Mouse (Mus musculus): ENCODE results near the gene Hs3st3b1. TPM values are rescaled to one million over a fixed set of nuclear protein-coding genes. Genes with fewer than 3 reads are reported as not detected.

Hs3st3b1 gene
- polyA plus RNA-seq, 1 experiment = 1.9 TPM

GRCm38 (mm10) chr11:63957207-63957606, 35.1 kb upstream of the Hs3st3b1 start:
- TF ChIP-seq POLR2A (IDR thresholded peaks at IDR 0.05; ENCODE audit: control insufficient read depth, low read depth, low read length) = no peak
- Histone ChIP-seq H3K4me3 (ENCODE audit: control insufficient read depth, low read depth, low read length) (no peak overlapping the region), H3K4me1 (ENCODE audit: control insufficient read depth, insufficient read depth, low read length) (no peaks in the 10 kb centered on the region; the same call in 1 of the 2 replicates), H3K27me3 (ENCODE audit: control insufficient read depth, insufficient read depth, low read length) (no peaks in the 10 kb centered on the region), H3K36me3 (ENCODE audit: control insufficient read depth, insufficient read depth, low read length) (no peaks in the 10 kb centered on the region), H3K27ac (ENCODE audit: control insufficient read depth, insufficient read depth, low read depth, low read length) (no peak overlapping the region)

- H3K27me3 ChIP-seq (ENCODE audit: control insufficient read depth, insufficient read depth, low read length) = no peaks in the 10 kb centered on the region
- no peak overlapping the region for H3K27ac ChIP-seq (ENCODE audit: control insufficient read depth, insufficient read depth, low read depth, low read length)
- TF ChIP-seq CTCF (IDR thresholded peaks at IDR 0.05; ENCODE audit: control insufficient read depth, insufficient read depth, insufficient replicate concordance, low read depth, low read length) = no peak
- TF ChIP-seq POLR2A (IDR thresholded peaks at IDR 0.05; ENCODE audit: control insufficient read depth, low read depth, low read length) = no peak
- H3K36me3 ChIP-seq (ENCODE audit: control insufficient read depth, insufficient read depth, low read length) = no peaks in the 10 kb centered on the region
- H3K4me3 ChIP-seq (ENCODE audit: control insufficient read depth, low read depth, low read length) = no peak overlapping the region
- no peaks in the 10 kb centered on the region; the same call in 1 of the 2 replicates for H3K4me1 ChIP-seq (ENCODE audit: control insufficient read depth, insufficient read depth, low read length)
Measured at GRCm38 (mm10) chr11:63956748-63957147, 34.7 kb upstream of the Hs3st3b1 start.

DNA sequence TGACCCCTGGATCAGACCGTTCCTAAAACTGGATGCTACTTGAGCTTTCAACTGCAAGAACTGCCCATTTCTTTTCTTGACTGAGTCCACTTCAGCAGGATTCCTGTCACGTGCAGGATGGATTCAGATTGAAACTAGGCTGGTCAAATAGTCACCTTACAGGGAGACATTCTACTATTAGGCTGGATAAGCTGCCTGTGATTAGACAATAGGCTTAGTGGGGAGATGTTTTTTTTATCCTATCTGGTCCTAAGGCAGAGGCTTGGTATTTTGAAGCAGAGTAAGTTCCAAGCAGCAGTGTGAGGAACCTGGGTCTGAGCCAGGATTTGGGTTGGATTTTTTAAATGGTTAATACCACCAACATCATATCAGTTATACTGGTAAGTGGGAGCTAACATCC, 31.8 kb upstream of the Hs3st3b1 start:
- no peaks in the 10 kb centered on the region for H3K36me3 ChIP-seq (ENCODE audit: control insufficient read depth, insufficient read depth, low read length)
- no peaks in the 10 kb centered on the region; the same call in 1 of the 2 replicates for H3K4me1 ChIP-seq (ENCODE audit: control insufficient read depth, insufficient read depth, low read length)
- no peak overlapping the region for H3K27ac ChIP-seq (ENCODE audit: control insufficient read depth, insufficient read depth, low read depth, low read length)
- TF ChIP-seq POLR2A (IDR thresholded peaks at IDR 0.05; ENCODE audit: control insufficient read depth, low read depth, low read length) = no peak
- no peak for TF ChIP-seq CTCF (IDR thresholded peaks at IDR 0.05; ENCODE audit: control insufficient read depth, insufficient read depth, insufficient replicate concordance, low read depth, low read length)
- H3K4me3 ChIP-seq (ENCODE audit: control insufficient read depth, low read depth, low read length) = no peak overlapping the region
- no peaks in the 10 kb centered on the region for H3K27me3 ChIP-seq (ENCODE audit: control insufficient read depth, insufficient read depth, low read length)

DNA sequence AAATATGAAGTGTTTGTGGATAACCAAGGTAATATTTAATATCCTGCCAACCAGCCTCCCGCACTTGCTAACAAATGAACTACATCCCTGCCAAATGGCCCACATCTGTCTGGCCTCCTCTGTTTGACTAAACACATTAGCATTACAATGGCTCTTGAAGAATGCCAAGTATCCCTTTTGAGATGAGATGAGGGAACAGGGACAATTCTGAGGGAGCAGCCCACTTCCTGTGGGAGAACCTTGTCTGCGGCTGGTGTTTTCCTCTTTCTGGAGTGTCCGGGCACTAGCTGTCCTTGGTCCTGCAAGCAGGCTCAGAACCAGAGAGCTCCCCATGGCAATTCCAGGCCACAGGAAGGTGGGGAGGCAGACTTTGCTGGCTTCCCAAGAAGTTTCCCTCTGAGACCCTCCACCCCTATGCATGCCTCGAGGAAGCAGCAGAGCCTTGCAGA, 30.7 kb upstream of the Hs3st3b1 start:
- no peak for TF ChIP-seq CTCF (IDR thresholded peaks at IDR 0.05; ENCODE audit: control insufficient read depth, insufficient read depth, insufficient replicate concordance, low read depth, low read length)
- TF ChIP-seq POLR2A (IDR thresholded peaks at IDR 0.05; ENCODE audit: control insufficient read depth, low read depth, low read length) = no peak
- no peak overlapping the region for H3K27ac ChIP-seq (ENCODE audit: control insufficient read depth, insufficient read depth, low read depth, low read length)
- H3K36me3 ChIP-seq (ENCODE audit: control insufficient read depth, insufficient read depth, low read length) = no peaks in the 10 kb centered on the region
- H3K4me3 ChIP-seq (ENCODE audit: control insufficient read depth, low read depth, low read length) = no peak overlapping the region
- no peaks in the 10 kb centered on the region; the same call in 1 of the 2 replicates for H3K4me1 ChIP-seq (ENCODE audit: control insufficient read depth, insufficient read depth, low read length)
- no peaks in the 10 kb centered on the region for H3K27me3 ChIP-seq (ENCODE audit: control insufficient read depth, insufficient read depth, low read length)

GRCm38 (mm10) chr11:63951831-63952631, 29.9 kb upstream of the Hs3st3b1 start:
- TF ChIP-seq POLR2A (IDR thresholded peaks at IDR 0.05; ENCODE audit: control insufficient read depth, low read depth, low read length) (no peak), CTCF (IDR thresholded peaks at IDR 0.05; ENCODE audit: control insufficient read depth, insufficient read depth, insufficient replicate concordance, low read depth, low read length) (no peak)
- no peaks in the 10 kb centered on the region; the same call in 1 of the 2 replicates for H3K4me1 ChIP-seq (ENCODE audit: control insufficient read depth, insufficient read depth, low read length)
- no peak overlapping the region for H3K27ac ChIP-seq (ENCODE audit: control insufficient read depth, insufficient read depth, low read depth, low read length)
- no peaks in the 10 kb centered on the region for H3K27me3 ChIP-seq (ENCODE audit: control insufficient read depth, insufficient read depth, low read length)
- H3K36me3 ChIP-seq (ENCODE audit: control insufficient read depth, insufficient read depth, low read length) = no peaks in the 10 kb centered on the region
- H3K4me3 ChIP-seq (ENCODE audit: control insufficient read depth, low read depth, low read length) = no peak overlapping the region

DNA sequence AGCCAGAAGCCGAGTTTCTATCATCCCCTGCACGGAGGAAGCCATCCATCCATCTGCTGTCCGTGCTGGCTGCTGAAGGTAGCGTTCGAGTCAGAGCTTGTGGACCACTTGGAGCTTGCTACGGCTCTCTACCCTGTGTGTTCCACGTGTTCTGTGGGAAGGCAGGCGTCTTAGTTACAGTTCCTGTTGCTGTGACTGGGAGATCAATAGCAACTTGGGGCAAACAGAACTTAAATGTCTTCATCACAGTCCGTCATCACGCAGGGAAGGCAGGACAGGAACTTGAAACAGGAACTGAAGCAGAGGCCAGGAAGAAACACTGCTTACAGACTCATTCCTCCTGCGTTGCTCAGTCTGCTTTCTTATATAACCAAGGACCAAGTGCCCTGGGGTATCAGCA, 26.3 kb upstream of the Hs3st3b1 start:
- Histone ChIP-seq H3K4me3 (ENCODE audit: control insufficient read depth, low read depth, low read length) (no peak overlapping the region), H3K36me3 (ENCODE audit: control insufficient read depth, insufficient read depth, low read length) (no peaks in the 10 kb centered on the region), H3K4me1 (ENCODE audit: control insufficient read depth, insufficient read depth, low read length) (no peaks in the 10 kb centered on the region; the same call in 1 of the 2 replicates), H3K27me3 (ENCODE audit: control insufficient read depth, insufficient read depth, low read length) (no peaks in the 10 kb centered on the region), H3K27ac (ENCODE audit: control insufficient read depth, insufficient read depth, low read depth, low read length) (no peak overlapping the region)
- no peak for TF ChIP-seq CTCF (IDR thresholded peaks at IDR 0.05; ENCODE audit: control insufficient read depth, insufficient read depth, insufficient replicate concordance, low read depth, low read length)
- no peak for TF ChIP-seq POLR2A (IDR thresholded peaks at IDR 0.05; ENCODE audit: control insufficient read depth, low read depth, low read length)

GRCm38 (mm10) chr11:63947024-63947423, 24.9 kb upstream of the Hs3st3b1 start:
- Histone ChIP-seq H3K36me3 (ENCODE audit: control insufficient read depth, insufficient read depth, low read length) (no peaks in the 10 kb centered on the region), H3K4me1 (ENCODE audit: control insufficient read depth, insufficient read depth, low read length) (no peaks in the 10 kb centered on the region), H3K4me3 (ENCODE audit: control insufficient read depth, low read depth, low read length) (no peak overlapping the region), H3K27me3 (ENCODE audit: control insufficient read depth, insufficient read depth, low read length) (no peaks in the 10 kb centered on the region), H3K27ac (ENCODE audit: control insufficient read depth, insufficient read depth, low read depth, low read length) (no peak overlapping the region)
- no peak for TF ChIP-seq CTCF (IDR thresholded peaks at IDR 0.05; ENCODE audit: control insufficient read depth, insufficient read depth, insufficient replicate concordance, low read depth, low read length)
- TF ChIP-seq POLR2A (IDR thresholded peaks at IDR 0.05; ENCODE audit: control insufficient read depth, low read depth, low read length) = no peak
